11 mouse cellular contexts compared by ENCODE assay signal in genomic region chr10:8454711-8455110, GRCm38 (mm10).
"Had no signal": no experiment of that assay in that cellular context is flagged by ENCODE, and none has a peak within 500 bp of the region (broad histone marks: within the 10 kb centered on the region; RNA-seq: fewer than 3 reads in every experiment).

No protein-coding gene starts in this region.

- ATAC-seq: midbrain, embryonic 13.5 days had no signal

- H3K9me3 ChIP-seq: limb, embryonic 10.5 days; midbrain, embryonic 13.5 days; neural tube, embryonic 15.5 days had no signal

- H3K27ac ChIP-seq: kidney, postnatal 0 days; limb, embryonic 10.5 days; midbrain, embryonic 13.5 days; neural tube, embryonic 15.5 days had no signal

- H3K4me2 ChIP-seq: liver, embryonic 11.5 days; lung, embryonic 14.5 days; midbrain, embryonic 13.5 days; neural tube, embryonic 15.5 days had no signal

- H3K9ac ChIP-seq: lung, embryonic 14.5 days; midbrain, embryonic 13.5 days; neural tube, embryonic 15.5 days had no signal

- H3K4me3 ChIP-seq: limb, embryonic 10.5 days; midbrain, embryonic 13.5 days; myocyte; neural tube, embryonic 15.5 days had no signal

- H3K4me1 ChIP-seq: midbrain, embryonic 13.5 days; neural tube, embryonic 15.5 days had no signal

- DNase-seq: kidney, adult 9 months; lung, embryonic 14.5 days; lung, postnatal 10 days; thymus, adult 18-20 months; thymus, postnatal 14 days had no signal

- H3K27me3 ChIP-seq: midbrain, embryonic 13.5 days; neural tube, embryonic 15.5 days had no signal

- H3K36me3 ChIP-seq: limb, embryonic 10.5 days; midbrain, embryonic 13.5 days; neural tube, embryonic 15.5 days had no signal
